Mouse (Mus musculus): Measurements from ENCODE around the gene Cask. TPM values are rescaled to one million over a fixed set of nuclear protein-coding genes. Genes with fewer than 3 reads are reported as not detected.

Cask gene
- polyA plus RNA-seq (2015; fragmentation: Nextera tagmentation; extraction: Ambion mirVana) = 16.4 and 17.5 TPM in 2 replicates

GRCm38 (mm10) chrX:13851285-13851684, at the start of gene Cask:
Cask (minus strand) TSS chrX:13851367.
- Histone ChIP-seq H3K9me3 (no peaks in the 10 kb centered on the region), H3K9ac (no peak within 1 kb of the TSS), H3K4me1 (no peaks in the 10 kb centered on the region), H3K4me2 (no peak within 1 kb of the TSS), H3K27me3 (replicated peaks) (no peaks in the 10 kb centered on the region), H3K27ac (no peak within 1 kb of the TSS), H3K4me3 (replicated peaks) (no peak within 1 kb of the TSS), H3K36me3 (no peaks in the 10 kb centered on the region)
- ATAC-seq (ENCODE audit: insufficient read depth, low FRiP score, low read depth) = no peak
- WGBS = 37% methylated on average over 4 of the region's 4 CpGs

GRCm38 (mm10) chrX:13889976-13890375, 38.8 kb upstream of the Cask start:
- Histone ChIP-seq H3K9ac (no peak overlapping the region), H3K27me3 (replicated peaks) (no peaks in the 10 kb centered on the region), H3K27ac (no peak overlapping the region), H3K4me3 (replicated peaks) (no peak overlapping the region), H3K36me3 (no peaks in the 10 kb centered on the region), H3K4me2 (no peak overlapping the region), H3K4me1 (no peaks in the 10 kb centered on the region), H3K9me3 (no peaks in the 10 kb centered on the region)
- ATAC-seq (ENCODE audit: insufficient read depth, low FRiP score, low read depth) = no peak
- 78% methylated on average over 2 of the region's 2 CpGs for WGBS

- no peak overlapping the region for H3K9ac ChIP-seq
- H3K9me3 ChIP-seq = no peaks in the 10 kb centered on the region
- no peak overlapping the region for H3K4me3 ChIP-seq (replicated peaks)
- H3K36me3 ChIP-seq = no peaks in the 10 kb centered on the region
- no peaks in the 10 kb centered on the region for H3K27me3 ChIP-seq (replicated peaks)
- WGBS = 61% methylated on average over 1 of the region's 1 CpGs
- no peak overlapping the region for H3K27ac ChIP-seq
- no peaks in the 10 kb centered on the region for H3K4me1 ChIP-seq
- no peak for ATAC-seq (ENCODE audit: insufficient read depth, low FRiP score, low read depth)
- no peak overlapping the region for H3K4me2 ChIP-seq
Observed at GRCm38 (mm10) chrX:13884348-13884747, 33.2 kb upstream of the Cask start.

GRCm38 (mm10) chrX:13881969-13882368, 30.8 kb upstream of the Cask start:
- no peak overlapping the region for H3K4me2 ChIP-seq
- no peak for ATAC-seq (ENCODE audit: insufficient read depth, low FRiP score, low read depth)
- 25% methylated on average over 6 of the region's 6 CpGs for WGBS
- H3K4me1 ChIP-seq = no peaks in the 10 kb centered on the region
- no peak overlapping the region for H3K9ac ChIP-seq
- no peak overlapping the region for H3K27ac ChIP-seq
- no peaks in the 10 kb centered on the region for H3K27me3 ChIP-seq (replicated peaks)
- H3K9me3 ChIP-seq = no peaks in the 10 kb centered on the region
- no peak overlapping the region for H3K4me3 ChIP-seq (replicated peaks)
- H3K36me3 ChIP-seq = no peaks in the 10 kb centered on the region

GRCm38 (mm10) chrX:13860145-13860544, 9.0 kb upstream of the Cask start:
- no peaks in the 10 kb centered on the region for H3K36me3 ChIP-seq
- no peak overlapping the region for H3K27ac ChIP-seq
- WGBS = 88% methylated on average over 4 of the region's 4 CpGs
- H3K9me3 ChIP-seq = no peaks in the 10 kb centered on the region
- no peaks in the 10 kb centered on the region for H3K27me3 ChIP-seq (replicated peaks)
- H3K4me1 ChIP-seq = no peaks in the 10 kb centered on the region
- no peak overlapping the region for H3K9ac ChIP-seq
- H3K4me3 ChIP-seq (replicated peaks) = no peak overlapping the region
- H3K4me2 ChIP-seq = no peak overlapping the region
- ATAC-seq (ENCODE audit: insufficient read depth, low FRiP score, low read depth) = no peak

- no peak overlapping the region for H3K4me3 ChIP-seq (replicated peaks)
- no peak for ATAC-seq (ENCODE audit: insufficient read depth, low FRiP score, low read depth)
- H3K27me3 ChIP-seq (replicated peaks) = no peaks in the 10 kb centered on the region
- no peaks in the 10 kb centered on the region for H3K36me3 ChIP-seq
- H3K27ac ChIP-seq = no peak overlapping the region
- WGBS = 83% methylated on average over 9 of the region's 9 CpGs
- no peaks in the 10 kb centered on the region for H3K9me3 ChIP-seq
- no peaks in the 10 kb centered on the region for H3K4me1 ChIP-seq
- no peak overlapping the region for H3K4me2 ChIP-seq
- no peak overlapping the region for H3K9ac ChIP-seq
Observed at GRCm38 (mm10) chrX:13859051-13859450, 7.9 kb upstream of the Cask start.

- Histone ChIP-seq H3K27ac (no peak overlapping the region), H3K4me2 (no peak overlapping the region), H3K36me3 (no peaks in the 10 kb centered on the region), H3K4me1 (no peaks in the 10 kb centered on the region), H3K9me3 (no peaks in the 10 kb centered on the region), H3K27me3 (replicated peaks) (no peaks in the 10 kb centered on the region), H3K9ac (no peak overlapping the region), H3K4me3 (replicated peaks) (no peak overlapping the region)
- 70% methylated on average over 1 of the region's 1 CpGs for WGBS
- ATAC-seq (ENCODE audit: insufficient read depth, low FRiP score, low read depth) = no peak
Observed at GRCm38 (mm10) chrX:13848473-13848872, 2.7 kb downstream of the Cask start.

GRCm38 (mm10) chrX:13847502-13847851, 3.7 kb downstream of the Cask start:
- Histone ChIP-seq H3K27me3 (replicated peaks) (no peaks in the 10 kb centered on the region), H3K36me3 (no peaks in the 10 kb centered on the region), H3K9me3 (no peaks in the 10 kb centered on the region), H3K27ac (peak overlapping the region; percentile 73; the same call in 1 of the 2 replicates), H3K4me3 (replicated peaks) (peak overlapping the region; percentile 55), H3K9ac (no peak overlapping the region), H3K4me1 (no peaks in the 10 kb centered on the region), H3K4me2 (peak overlapping the region; percentile 48)
- ATAC-seq (ENCODE audit: insufficient read depth, low FRiP score, low read depth) = 0 out of 2 replicates have a peak, but pooled peaks have one; percentile 37
- WGBS = 16% methylated on average over 7 of the region's 7 CpGs

GRCm38 (mm10) chrX:13846653-13847501, 4.3 kb downstream of the Cask start:
- Histone ChIP-seq H3K27me3 (replicated peaks) (no peaks in the 10 kb centered on the region), H3K9ac (no peak overlapping the region), H3K4me3 (replicated peaks) (peak overlapping the region; percentile 55), H3K4me1 (no peaks in the 10 kb centered on the region), H3K36me3 (no peaks in the 10 kb centered on the region), H3K9me3 (no peaks in the 10 kb centered on the region), H3K4me2 (peak overlapping the region; percentile 48), H3K27ac (peak overlapping the region; percentile 83)
- 18% methylated on average over 40 of the region's 59 CpGs for WGBS
- peak; percentile 93 for ATAC-seq (ENCODE audit: insufficient read depth, low FRiP score, low read depth)

- Histone ChIP-seq H3K9me3 (no peaks in the 10 kb centered on the region), H3K4me1 (no peaks in the 10 kb centered on the region), H3K27ac (peak overlapping the region; percentile 83), H3K9ac (peak overlapping the region; percentile 54), H3K4me3 (replicated peaks) (peak overlapping the region; percentile 55), H3K27me3 (replicated peaks) (no peaks in the 10 kb centered on the region), H3K4me2 (peak overlapping the region; percentile 47), H3K36me3 (no peaks in the 10 kb centered on the region)
- WGBS = 22% methylated on average over 59 of the region's 100 CpGs
- ATAC-seq (ENCODE audit: insufficient read depth, low FRiP score, low read depth) = peak; percentile 49
Observed at GRCm38 (mm10) chrX:13845858-13846652, 5.1 kb downstream of the Cask start.

- H3K27ac ChIP-seq = peak overlapping the region; percentile 83
- no peaks in the 10 kb centered on the region for H3K9me3 ChIP-seq
- peak overlapping the region; percentile 54 for H3K9ac ChIP-seq
- no peaks in the 10 kb centered on the region for H3K36me3 ChIP-seq
- H3K4me1 ChIP-seq = no peaks in the 10 kb centered on the region
- peak overlapping the region; percentile 47 for H3K4me2 ChIP-seq
- WGBS = 27% methylated on average over 22 of the region's 22 CpGs
- H3K4me3 ChIP-seq (replicated peaks) = peak overlapping the region; percentile 55
- no peak for ATAC-seq (ENCODE audit: insufficient read depth, low FRiP score, low read depth)
- no peaks in the 10 kb centered on the region for H3K27me3 ChIP-seq (replicated peaks)
Observed at GRCm38 (mm10) chrX:13845141-13845857, 5.9 kb downstream of the Cask start.

Measured in stomach, embryonic 15.5 days (tissue).